In the genomic region with DNA sequence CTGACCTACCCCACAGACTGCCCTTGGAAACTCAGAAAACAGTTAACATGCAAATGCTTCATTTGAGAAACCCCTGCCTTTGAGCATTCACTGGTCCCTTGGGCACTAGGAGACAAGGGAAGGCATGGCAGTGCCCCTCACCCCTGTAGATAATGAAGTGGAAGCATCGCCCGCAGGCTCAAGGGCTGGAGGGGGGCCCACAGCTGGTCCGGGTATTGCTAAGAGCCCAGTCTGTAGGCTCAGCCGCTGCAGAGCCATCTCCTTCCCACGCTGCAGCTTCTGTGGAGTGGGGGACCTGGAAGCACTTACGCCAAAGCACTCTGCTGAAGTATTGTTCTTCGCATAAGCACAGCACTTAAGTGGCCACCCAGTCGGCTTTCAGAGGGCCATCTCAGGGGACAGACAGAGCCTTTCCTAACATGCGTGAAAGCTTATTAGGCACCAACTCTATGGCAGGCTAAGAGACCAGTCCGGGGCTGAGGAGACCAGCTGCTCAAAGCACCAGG, we compare ENCODE assay signal across 8 mouse cellular contexts. TPM values are rescaled to one million over a fixed set of nuclear protein-coding genes. Genes with fewer than 3 reads are reported as not detected.
A peak's percentile ranks its signal among the peaks of the same experiment; 100 is the strongest.
DNase-seq lines count a peak whose midpoint lies in the region; ATAC-seq and TF ChIP-seq lines count a peak whose summit lies in the region.

No protein-coding gene starts in this region.

- DNase-seq in adrenal gland, postnatal 14 days, result peak; percentile 35
- no peak for DNase-seq in adrenal gland, postnatal 4 days (ENCODE audit: low spot score in 2 of 2)
- peak; percentile 88 for DNase-seq in brain, embryonic 14.5 days (ENCODE audit: low read depth)
- peak; percentile 62 for DNase-seq in lung, postnatal 36 days
- DNase-seq in thymus, postnatal 36 days, result no peak
- DNase-seq in adrenal gland, postnatal 25 days, result no peak

- no peak overlapping the region for H3K27ac ChIP-seq in heart, embryonic 16.5 days (ENCODE audit: low read length)

- H3K36me3 ChIP-seq in heart, embryonic 16.5 days (ENCODE audit: control insufficient read depth, insufficient read depth), result no peaks in the 10 kb centered on the region

- H3K9ac ChIP-seq in heart, embryonic 16.5 days (ENCODE audit: low read length), result no peak overlapping the region; the same call in 1 of the 2 replicates

- peaks cover 7% of the 10 kb centered on the region for H3K4me1 ChIP-seq in heart, embryonic 16.5 days (ENCODE audit: control insufficient read depth, insufficient read depth, low read length)

- ATAC-seq in heart, embryonic 16.5 days (replicated peaks; ENCODE audit: extremely low read depth, insufficient read depth, low FRiP score), result no peak
- ATAC-seq in erythroblast, adult 5-6 weeks (replicated peaks; ENCODE audit: low FRiP score, poor library complexity, severe bottlenecking), result no peak

- WGBS in heart, embryonic 16.5 days, result 23% methylated on average over 10 of the region's 10 CpGs

- peaks cover 16% of the 10 kb centered on the region; the same call in 1 of the 2 replicates for H3K27me3 ChIP-seq in heart, embryonic 16.5 days (ENCODE audit: control insufficient read depth, insufficient read depth, low read length)

- H3K4me2 ChIP-seq in heart, embryonic 16.5 days (ENCODE audit: low read depth, low read length), result peak overlapping the region; percentile 48

- no peak for TF ChIP-seq CTCF in brain, embryonic 14.5 days (IDR thresholded peaks at IDR 0.05; ENCODE audit: borderline replicate concordance, extremely low read depth, insufficient read depth, insufficient read length)

- TF ChIP-seq POLR2A in brain, embryonic 14.5 days (IDR thresholded peaks at IDR 0.05; ENCODE audit: borderline replicate concordance, extremely low read depth, insufficient read depth, insufficient read length, poor library complexity, severe bottlenecking), result no peak

- peak overlapping the region; percentile 7; the same call in 1 of the 2 replicates for H3K4me3 ChIP-seq in heart, embryonic 16.5 days (ENCODE audit: low read length)

- H3K9me3 ChIP-seq in heart, embryonic 16.5 days (replicated peaks; ENCODE audit: control insufficient read depth, low read length), result no peaks in the 10 kb centered on the region

RNA-seq across cellular contexts. Expression of a gene that starts 35.2 kb away (rescaled TPM):
- total RNA-seq in adrenal gland, postnatal 14 days (2021), result 41.5 and 46.4 TPM in 2 replicates
- total RNA-seq in adrenal gland, postnatal 4 days (2021), result 10 to 100 TPM; 60.9 to 62.2 TPM
- polyA plus RNA-seq in brain, embryonic 14.5 days (2012; rRNA removed), result 94.9 and 123 TPM in 2 replicates
- 67.4 and 71.4 TPM in 2 replicates for polyA plus RNA-seq in heart, embryonic 16.5 days (2015; fragmentation: Nextera tagmentation; extraction: Ambion mirVana)
- total RNA-seq in erythroblast, adult 5-6 weeks (2015; ENCODE audit: low replicate concordance), result 7.3 and 9.8 TPM in 2 replicates
- 3.2 and 4.7 TPM in 2 replicates for total RNA-seq in erythroblast, adult 5-6 weeks (2017; ENCODE audit: low replicate concordance)
- 41.2 and 47.5 TPM in 2 replicates for total RNA-seq in adrenal gland, postnatal 25 days (2021)

Comparison
In these comparisons a context has a peak if more than half of its experiments do, and no peak if none do; other contexts are left out.
1. DNase-seq: peak in adrenal gland, postnatal 14 days (single experiment), brain, embryonic 14.5 days (single experiment) and lung, postnatal 36 days (single experiment); none in adrenal gland, postnatal 4 days (0 of 2), thymus, postnatal 36 days (0 of 2) and adrenal gland, postnatal 25 days (single experiment).